Mouse (Mus musculus) hindbrain, embryonic 11.5 days (tissue): ENCODE measurements around the gene Ctu1. TPM values are rescaled to one million over a fixed set of nuclear protein-coding genes. Genes with fewer than 3 reads are reported as not detected.
A peak's percentile ranks its signal among the peaks of the same experiment; 100 is the strongest.
"Not testable (repeated sequence)": the region's sequence is repeated elsewhere in the genome, so short reads cannot be mapped to it uniquely, and the experiment has no call there.

Source experiments
- ATAC-seq: fragments of 200-750 bp; cut with Nextera tagmentation; 2 replicates; pipeline ENCODE4 v1.8.0; 2017; ENCODE audit warnings: mild to moderate bottlenecking, moderate TSS enrichment, moderate library complexity; ENCODE audit not compliant: low FRiP score
- DNase-seq: peaks from one replicate; pipeline ENCODE4 v3.0.0-alpha.2; 2015; ENCODE audit warnings: low spot score
- H3K27ac ChIP-seq: fragments of 300-500 bp; sonication (generic); 2 replicates; pipeline ENCODE4 v1.5.1; 2014; ENCODE audit warnings: mild to moderate bottlenecking, low read depth, low read length
- H3K27me3 ChIP-seq: fragments of 300-500 bp; sonication (generic); 2 replicates; pipeline ENCODE4 v1.6.1; 2014; ENCODE audit warnings: mild to moderate bottlenecking, low read length, moderate library complexity, mixed read lengths; ENCODE audit not compliant: control insufficient read depth, insufficient read depth
- H3K36me3 ChIP-seq: fragments of 300-500 bp; sonication (generic); 2 replicates; pipeline ENCODE4 v1.6.1; 2014; ENCODE audit warnings: mild to moderate bottlenecking, low read length, moderate library complexity, mixed read lengths; ENCODE audit not compliant: control insufficient read depth, insufficient read depth
- H3K4me1 ChIP-seq: fragments of 300-500 bp; sonication (generic); replicated peaks from 2 replicates; pipeline ENCODE4 v1.6.1; 2014; ENCODE audit warnings: low read length, mixed read lengths; ENCODE audit not compliant: control insufficient read depth, insufficient read depth
- H3K4me2 ChIP-seq: fragments of 300-500 bp; sonication (generic); replicated peaks from 2 replicates; pipeline ENCODE4 v1.6.1; 2014; ENCODE audit warnings: mild to moderate bottlenecking, low read depth, low read length
- H3K4me3 ChIP-seq: fragments of 300-500 bp; sonication (generic); 2 replicates; pipeline ENCODE4 v1.5.1; 2014; ENCODE audit warnings: low read depth, low read length
- H3K9ac ChIP-seq: fragments of 300-500 bp; sonication (generic); 2 replicates; pipeline ENCODE4 v1.6.1; 2014; ENCODE audit warnings: low read depth, low read length
- H3K9me3 ChIP-seq: fragments of 300-500 bp; sonication (generic); 2 replicates; pipeline ENCODE4 v1.6.1; 2016; ENCODE audit warnings: low read length; ENCODE audit not compliant: control insufficient read depth
- WGBS: fragments of 180-500 bp; shearing (Covaris S2); extraction: QIAGEN DNeasy Blood & Tissue Kit; methylation state at CpG from one replicate; pipeline ENCODE4 v1.1.7; 2014; 5-methylcytosine and 5-hydroxymethylcytosine counted together
- polyA plus RNA-seq: library from polyadenylated mRNA; unstranded; fragments of >200 nt; fragmentation: Nextera tagmentation; extraction: Ambion mirVana; gene quantifications from 2 replicates; pipeline ENCODE4 v1.2.1, GENCODE M21; 2014

Ctu1 gene
- polyA plus RNA-seq, 1 experiment from 2014 or later: 9.7 TPM

DNA sequence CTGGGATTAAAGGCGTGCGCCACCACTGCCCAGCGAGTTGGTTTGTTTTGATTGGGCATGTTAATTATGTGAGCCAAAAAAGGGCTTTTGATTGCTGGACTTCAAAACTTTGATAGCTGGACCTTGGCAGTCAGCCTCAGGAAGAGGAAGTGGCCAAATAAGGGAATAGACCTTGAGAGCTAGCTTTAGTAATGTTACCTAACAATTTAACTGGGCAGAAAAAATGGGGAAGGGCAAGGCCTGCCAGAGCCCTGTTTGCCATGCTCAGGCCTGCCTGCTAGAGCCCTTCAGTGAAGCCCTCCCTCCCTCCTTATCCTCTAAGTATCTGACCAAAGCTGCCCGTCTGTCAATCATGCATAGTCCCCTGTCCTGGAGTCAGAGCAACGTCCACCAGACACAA is 29.2 kb upstream of the Ctu1 start:
- Histone ChIP-seq H3K4me3 (no peak overlapping the region), H3K9me3 (no peaks in the 10 kb centered on the region), H3K36me3 (no peaks in the 10 kb centered on the region), H3K4me1 (no peaks in the 10 kb centered on the region), H3K4me2 (no peak overlapping the region), H3K9ac (no peak overlapping the region), H3K27me3 (no peaks in the 10 kb centered on the region), H3K27ac (no peak overlapping the region)
- ATAC-seq (no peak), DNase-seq (no peak)
- WGBS: 87% methylated on average over 5 of the region's 5 CpGs

DNA sequence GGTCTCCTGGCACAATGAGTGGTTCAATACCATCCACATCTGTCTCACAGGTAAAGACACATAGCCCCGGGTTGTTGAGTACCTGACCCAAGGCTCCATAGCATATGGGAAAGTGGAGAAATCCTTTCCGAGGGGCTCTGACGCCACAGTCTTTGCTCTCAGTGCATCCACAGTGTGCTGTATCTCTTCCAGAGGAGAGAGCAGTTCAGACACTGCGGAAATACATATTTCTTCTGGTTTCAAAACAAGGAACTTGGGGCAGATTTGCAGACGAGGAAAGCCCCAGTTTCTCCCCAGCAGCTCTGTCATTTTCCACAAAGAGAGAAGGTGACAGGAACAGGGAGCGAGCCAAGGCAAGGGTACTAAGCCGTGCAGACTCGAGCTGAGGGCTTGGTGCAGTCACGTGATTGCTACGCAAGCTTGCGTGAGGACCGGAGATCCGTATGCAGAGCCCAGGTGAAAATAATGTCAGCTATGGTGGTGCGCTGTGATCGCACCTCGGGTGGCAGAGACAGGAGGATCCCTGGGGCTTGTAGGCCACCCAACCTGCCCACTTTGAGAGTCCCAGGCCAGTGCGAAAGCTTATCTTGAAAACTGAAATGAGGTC is 28.7 kb upstream of the Ctu1 start:
- no peak overlapping the region for H3K4me2 ChIP-seq
- H3K4me3 ChIP-seq: no peak overlapping the region
- H3K27me3 ChIP-seq: no peaks in the 10 kb centered on the region
- 85% methylated on average over 17 of the region's 17 CpGs for WGBS
- H3K36me3 ChIP-seq: no peaks in the 10 kb centered on the region
- no peaks in the 10 kb centered on the region for H3K9me3 ChIP-seq
- DNase-seq (no peak), ATAC-seq (no peak)
- H3K9ac ChIP-seq: no peak overlapping the region
- no peaks in the 10 kb centered on the region for H3K4me1 ChIP-seq
- no peak overlapping the region for H3K27ac ChIP-seq

DNA sequence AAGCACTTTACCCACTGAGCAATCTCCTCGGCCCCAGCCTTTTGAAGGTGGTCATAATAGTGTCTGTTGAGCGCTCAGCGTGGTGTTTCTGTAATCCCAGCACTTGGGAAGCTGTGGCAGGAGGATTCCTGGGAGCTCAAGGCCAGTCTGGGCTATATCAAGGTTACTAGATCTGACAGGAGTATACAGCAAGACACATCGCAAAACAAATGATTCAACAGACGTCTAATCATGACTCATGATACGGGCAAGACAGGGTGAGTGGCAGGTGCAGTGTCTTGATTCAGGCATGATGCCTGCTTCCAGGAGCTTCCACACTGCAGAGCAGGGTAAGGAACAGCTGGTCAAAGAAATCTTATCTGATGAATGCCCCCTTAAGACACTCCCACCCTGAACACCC is 19.1 kb upstream of the Ctu1 start:
- no peak for DNase-seq
- 88% methylated on average over 6 of the region's 6 CpGs for WGBS

DNA sequence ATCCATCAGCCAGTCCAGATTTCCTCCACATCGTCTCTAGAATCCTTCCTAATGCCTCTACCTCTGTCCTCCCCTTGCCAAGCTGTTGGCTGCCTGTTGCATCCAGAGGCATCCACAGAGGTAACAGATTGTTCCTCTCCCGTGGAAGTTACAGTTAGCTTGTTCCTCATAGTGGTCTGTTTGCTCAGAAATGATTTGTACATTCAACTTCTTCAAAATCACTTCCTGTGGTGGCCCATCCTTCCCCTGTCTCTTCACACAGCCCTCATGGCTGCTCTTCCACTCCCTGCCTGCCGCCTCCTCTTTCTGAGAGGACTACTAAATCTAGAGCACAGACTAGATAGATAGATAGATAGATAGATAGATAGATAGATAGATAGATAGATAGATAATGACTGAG is 17.3 kb upstream of the Ctu1 start:
- no peak for ATAC-seq
- H3K36me3 ChIP-seq: no peaks in the 10 kb centered on the region
- DNase-seq: no peak
- WGBS: 83% methylated on average over 3 of the region's 3 CpGs
- no peak overlapping the region for H3K9ac ChIP-seq
- no peak overlapping the region for H3K27ac ChIP-seq
- no peak overlapping the region for H3K4me2 ChIP-seq
- H3K4me3 ChIP-seq: no peak overlapping the region
- H3K27me3 ChIP-seq: no peaks in the 10 kb centered on the region
- H3K4me1 ChIP-seq: no peaks in the 10 kb centered on the region
- H3K9me3 ChIP-seq: no peaks in the 10 kb centered on the region

More for the DNA sequence above, 19.1 kb upstream of the Ctu1 start:
- H3K4me1 ChIP-seq: no peaks in the 10 kb centered on the region
- no peak overlapping the region for H3K9ac ChIP-seq
- no peaks in the 10 kb centered on the region for H3K9me3 ChIP-seq
- no peak overlapping the region for H3K4me3 ChIP-seq
- no peak overlapping the region for H3K27ac ChIP-seq
- no peak for ATAC-seq
- no peaks in the 10 kb centered on the region for H3K27me3 ChIP-seq
- H3K4me2 ChIP-seq: no peak overlapping the region
- no peaks in the 10 kb centered on the region for H3K36me3 ChIP-seq

DNA sequence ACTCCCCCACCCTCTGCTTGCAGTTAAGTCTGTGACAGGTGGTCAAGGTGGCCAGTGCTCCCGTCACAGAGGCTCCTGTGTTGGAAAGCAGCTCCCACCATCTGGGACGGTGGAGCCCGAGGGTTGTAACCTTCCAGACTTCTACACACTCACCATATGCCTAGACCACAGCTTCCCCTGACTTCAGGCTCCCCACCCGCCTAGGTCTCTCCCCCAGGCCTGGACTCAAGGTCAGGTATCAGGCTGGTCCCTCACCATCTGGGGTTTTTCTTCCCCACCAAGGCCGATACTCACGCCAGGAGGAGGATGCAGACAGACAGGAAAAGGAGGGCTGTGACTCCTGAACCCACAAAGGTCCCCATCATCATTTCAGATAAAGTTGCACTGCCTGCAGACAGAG is 15.6 kb upstream of the Ctu1 start:
- no peak for DNase-seq
- Histone ChIP-seq H3K27me3 (no peaks in the 10 kb centered on the region), H3K27ac (no peak overlapping the region), H3K4me2 (no peak overlapping the region), H3K9ac (no peak overlapping the region), H3K9me3 (no peaks in the 10 kb centered on the region), H3K36me3 (no peaks in the 10 kb centered on the region), H3K4me3 (no peak overlapping the region), H3K4me1 (no peaks in the 10 kb centered on the region)
- no peak for ATAC-seq
- whole genome bisulfite sequencing: 74% methylated on average over 6 of the region's 6 CpGs

DNA sequence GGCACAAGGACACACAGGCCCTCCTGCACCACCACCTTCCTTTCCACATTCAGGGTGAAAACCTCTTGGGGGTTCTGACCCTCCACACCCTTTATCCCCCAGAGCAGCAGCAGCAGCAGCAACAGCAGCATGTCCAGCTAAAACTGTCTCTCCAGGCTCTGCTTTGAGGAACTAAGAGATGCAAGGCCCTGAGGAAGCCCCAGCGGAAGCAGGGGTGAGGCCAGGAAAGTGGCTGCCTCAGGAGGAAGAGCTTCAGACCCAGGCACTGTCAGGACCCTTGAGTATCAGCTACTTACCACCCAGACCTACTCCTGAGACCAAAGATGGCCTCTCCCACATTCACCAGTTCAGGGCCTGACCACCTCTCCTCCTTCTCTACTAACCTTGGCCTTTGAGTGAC is 11.8 kb upstream of the Ctu1 start, which contains the start of gene Siglece:
TSS of gene Siglece (minus strand) at position 160 of the 400 bp plus-strand sequence.
- WGBS: 83% methylated on average over 1 of the region's 1 CpGs

DNA sequence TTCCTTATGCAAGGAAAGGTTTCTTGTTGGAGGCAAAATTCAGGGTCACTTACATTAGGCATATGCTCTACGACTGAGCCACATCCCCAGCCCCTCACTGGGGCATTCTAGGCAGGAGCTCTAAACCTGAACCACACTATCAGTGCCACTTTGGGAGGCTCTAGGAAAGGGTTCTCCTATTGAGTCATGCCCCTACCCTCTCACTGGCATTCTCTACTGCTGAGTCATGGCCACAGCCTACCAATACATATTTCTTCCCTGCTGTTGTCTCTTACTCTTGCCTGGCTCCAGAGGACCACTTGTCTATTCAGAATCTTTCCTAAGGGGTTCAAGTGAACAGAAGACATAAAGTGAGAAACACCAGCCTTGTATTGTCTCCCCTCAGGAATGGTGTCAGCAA is 9.0 kb upstream of the Ctu1 start:
- Histone ChIP-seq H3K36me3 (no peaks in the 10 kb centered on the region), H3K4me1 (no peaks in the 10 kb centered on the region), H3K27ac (no peak overlapping the region), H3K9ac (no peak overlapping the region), H3K27me3 (no peaks in the 10 kb centered on the region), H3K9me3 (no peaks in the 10 kb centered on the region), H3K4me2 (no peak overlapping the region), H3K4me3 (no peak overlapping the region)
- DNase-seq (no peak), ATAC-seq (no peak)
- WGBS: 100% methylated on average over 1 of the region's 1 CpGs

More for the DNA sequence above, 11.8 kb upstream of the Ctu1 start, which contains the start of gene Siglece:
- no peaks in the 10 kb centered on the region for H3K36me3 ChIP-seq
- H3K9ac ChIP-seq: no peak within 1 kb of the TSS
- H3K4me2 ChIP-seq: no peak within 1 kb of the TSS
- no peaks in the 10 kb centered on the region for H3K4me1 ChIP-seq
- no peaks in the 10 kb centered on the region for H3K9me3 ChIP-seq
- no peak within 1 kb of the TSS for H3K4me3 ChIP-seq
- ATAC-seq (no peak), DNase-seq (no peak)
- H3K27ac ChIP-seq: no peak within 1 kb of the TSS
- H3K27me3 ChIP-seq: no peaks in the 10 kb centered on the region

DNA sequence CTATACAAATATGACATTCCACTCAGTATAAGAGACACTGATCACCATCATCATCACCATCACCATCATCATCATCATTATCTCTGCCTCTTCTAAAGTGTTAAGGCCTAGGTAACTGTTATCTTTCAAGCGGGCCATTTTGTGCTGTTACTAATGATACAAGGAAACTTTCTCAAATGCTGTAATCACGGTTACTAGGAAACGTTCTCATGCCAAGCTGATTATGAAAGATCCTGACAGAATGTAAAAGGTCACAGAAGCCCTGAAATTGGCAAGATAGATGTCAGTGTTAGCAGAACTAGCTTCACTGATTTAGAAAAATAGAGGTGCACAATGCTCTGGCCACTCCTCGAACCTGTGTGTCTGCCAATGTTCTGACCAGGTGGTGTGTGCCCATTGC is 4.6 kb upstream of the Ctu1 start:
- not testable (repeated sequence) for H3K4me1 ChIP-seq, H3K4me3 ChIP-seq, H3K4me2 ChIP-seq, H3K9ac ChIP-seq, H3K9me3 ChIP-seq, H3K36me3 ChIP-seq, ATAC-seq, H3K27me3 ChIP-seq, DNase-seq, H3K27ac ChIP-seq
- 87% methylated on average over 4 of the region's 4 CpGs for WGBS

DNA sequence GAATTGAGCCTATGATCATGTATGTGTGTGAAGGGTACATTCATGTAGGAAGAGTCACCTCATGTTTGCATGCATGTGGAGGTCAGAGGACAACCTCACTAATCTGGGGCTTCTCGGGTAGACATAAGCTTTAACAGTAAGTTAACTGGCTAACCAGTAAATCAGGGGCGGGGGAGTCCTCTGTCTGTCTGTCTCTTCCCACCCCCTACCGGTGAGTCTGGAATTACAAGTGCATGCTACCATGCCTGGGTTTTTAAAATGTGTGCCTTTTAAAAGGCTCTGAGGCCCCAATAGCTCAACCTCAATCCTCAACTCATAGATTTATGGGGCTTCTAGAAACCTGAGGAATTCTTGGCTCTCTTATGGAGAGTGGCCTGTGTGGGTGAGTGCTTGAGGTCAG is 3.2 kb upstream of the Ctu1 start:
- peak; percentile 42 for DNase-seq

More for the DNA sequence above, 3.2 kb upstream of the Ctu1 start:
- Histone ChIP-seq H3K27me3 (no peaks in the 10 kb centered on the region), H3K9me3 (no peaks in the 10 kb centered on the region), H3K27ac (no peak overlapping the region), H3K4me3 (no peak overlapping the region), H3K4me1 (peaks cover 2% of the 10 kb centered on the region; the same call in 1 of the 2 replicates), H3K9ac (no peak overlapping the region), H3K4me2 (no peak overlapping the region), H3K36me3 (no peaks in the 10 kb centered on the region)
- ATAC-seq: no peak
- WGBS: 24% methylated on average over 3 of the region's 3 CpGs
